Mouse (Mus musculus): ENCODE data around the gene Zswim8. TPM values are rescaled to one million over a fixed set of nuclear protein-coding genes. Genes with fewer than 3 reads are reported as not detected.

Zswim8 gene
- polyA plus RNA-seq, 1 experiment from 2014 or later: 47.7 TPM

GRCm38 (mm10) chr14:20746935-20747334 is 39.6 kb downstream of the Zswim8 start:
- H3K9ac ChIP-seq (replicated peaks; ENCODE audit: low read length): no peak overlapping the region
- whole genome bisulfite sequencing: 90% methylated on average over 3 of the region's 3 CpGs
- no peak overlapping the region for H3K4me3 ChIP-seq (replicated peaks; ENCODE audit: low read depth, low read length)
- DNase-seq: no peak
- no peak for ATAC-seq (ENCODE audit: low FRiP score, low TSS enrichment)
- no peak overlapping the region for H3K4me2 ChIP-seq (ENCODE audit: low read length)
- H3K27me3 ChIP-seq (ENCODE audit: control insufficient read depth, insufficient read depth, low read length): no peaks in the 10 kb centered on the region
- H3K36me3 ChIP-seq (ENCODE audit: control insufficient read depth, insufficient read depth, low read length): peaks cover 39% of the 10 kb centered on the region
- no peak overlapping the region for H3K27ac ChIP-seq (replicated peaks; ENCODE audit: low read depth, low read length)
- H3K4me1 ChIP-seq (ENCODE audit: control insufficient read depth, insufficient read depth, low read length): no peaks in the 10 kb centered on the region
- no peaks in the 10 kb centered on the region for H3K9me3 ChIP-seq (ENCODE audit: control insufficient read depth, low read length)

- no peaks in the 10 kb centered on the region for H3K4me1 ChIP-seq (ENCODE audit: control insufficient read depth, insufficient read depth, low read length)
- no peaks in the 10 kb centered on the region for H3K9me3 ChIP-seq (ENCODE audit: control insufficient read depth, low read length)
- no peak overlapping the region for H3K4me3 ChIP-seq (replicated peaks; ENCODE audit: low read depth, low read length)
- ATAC-seq (ENCODE audit: low FRiP score, low TSS enrichment) (no peak), DNase-seq (no peak)
- H3K9ac ChIP-seq (replicated peaks; ENCODE audit: low read length): no peak overlapping the region
- WGBS: 82% methylated on average over 4 of the region's 4 CpGs
- H3K27ac ChIP-seq (replicated peaks; ENCODE audit: low read depth, low read length): no peak overlapping the region
- peaks cover 35% of the 10 kb centered on the region for H3K36me3 ChIP-seq (ENCODE audit: control insufficient read depth, insufficient read depth, low read length)
- H3K27me3 ChIP-seq (ENCODE audit: control insufficient read depth, insufficient read depth, low read length): no peaks in the 10 kb centered on the region
- no peak overlapping the region for H3K4me2 ChIP-seq (ENCODE audit: low read length)
These were observed 41.0 kb downstream of the Zswim8 start for GRCm38 (mm10) chr14:20748388-20748787.

GRCm38 (mm10) chr14:20749494-20750051 is 42.2 kb downstream of the Zswim8 start:
- Histone ChIP-seq H3K27ac (replicated peaks; ENCODE audit: low read depth, low read length) (no peak overlapping the region), H3K4me2 (ENCODE audit: low read length) (no peak overlapping the region), H3K4me3 (replicated peaks; ENCODE audit: low read depth, low read length) (no peak overlapping the region), H3K9ac (replicated peaks; ENCODE audit: low read length) (no peak overlapping the region), H3K4me1 (ENCODE audit: control insufficient read depth, insufficient read depth, low read length) (no peaks in the 10 kb centered on the region), H3K9me3 (ENCODE audit: control insufficient read depth, low read length) (no peaks in the 10 kb centered on the region), H3K36me3 (ENCODE audit: control insufficient read depth, insufficient read depth, low read length) (peaks cover 27% of the 10 kb centered on the region), H3K27me3 (ENCODE audit: control insufficient read depth, insufficient read depth, low read length) (no peaks in the 10 kb centered on the region)
- ATAC-seq (ENCODE audit: low FRiP score, low TSS enrichment): no peak
- DNase-seq: no peak
- WGBS: 86% methylated on average over 4 of the region's 4 CpGs

- ATAC-seq (ENCODE audit: low FRiP score, low TSS enrichment): no peak
These were observed 43.2 kb downstream of the Zswim8 start for GRCm38 (mm10) chr14:20750503-20750902.

GRCm38 (mm10) chr14:20753792-20754191 is 46.4 kb downstream of the Zswim8 start:
- no peak overlapping the region for H3K4me3 ChIP-seq (replicated peaks; ENCODE audit: low read depth, low read length)
- no peaks in the 10 kb centered on the region for H3K9me3 ChIP-seq (ENCODE audit: control insufficient read depth, low read length)
- H3K4me1 ChIP-seq (ENCODE audit: control insufficient read depth, insufficient read depth, low read length): no peaks in the 10 kb centered on the region
- H3K4me2 ChIP-seq (ENCODE audit: low read length): no peak overlapping the region
- no peak overlapping the region for H3K27ac ChIP-seq (replicated peaks; ENCODE audit: low read depth, low read length)
- no peaks in the 10 kb centered on the region for H3K27me3 ChIP-seq (ENCODE audit: control insufficient read depth, insufficient read depth, low read length)
- DNase-seq (no peak), ATAC-seq (ENCODE audit: low FRiP score, low TSS enrichment) (no peak)
- no peak overlapping the region for H3K9ac ChIP-seq (replicated peaks; ENCODE audit: low read length)
- WGBS: 85% methylated on average over 3 of the region's 3 CpGs
- H3K36me3 ChIP-seq (ENCODE audit: control insufficient read depth, insufficient read depth, low read length): peaks cover 48% of the 10 kb centered on the region

More at GRCm38 (mm10) chr14:20750503-20750902, 43.2 kb downstream of the Zswim8 start:
- WGBS: 94% methylated on average over 5 of the region's 5 CpGs
- H3K36me3 ChIP-seq (ENCODE audit: control insufficient read depth, insufficient read depth, low read length): peaks cover 29% of the 10 kb centered on the region
- no peaks in the 10 kb centered on the region for H3K4me1 ChIP-seq (ENCODE audit: control insufficient read depth, insufficient read depth, low read length)
- H3K4me2 ChIP-seq (ENCODE audit: low read length): no peak overlapping the region
- H3K9ac ChIP-seq (replicated peaks; ENCODE audit: low read length): no peak overlapping the region
- H3K9me3 ChIP-seq (ENCODE audit: control insufficient read depth, low read length): no peaks in the 10 kb centered on the region
- no peak overlapping the region for H3K4me3 ChIP-seq (replicated peaks; ENCODE audit: low read depth, low read length)
- no peak for DNase-seq
- H3K27me3 ChIP-seq (ENCODE audit: control insufficient read depth, insufficient read depth, low read length): no peaks in the 10 kb centered on the region
- H3K27ac ChIP-seq (replicated peaks; ENCODE audit: low read depth, low read length): no peak overlapping the region

- Histone ChIP-seq H3K36me3 (ENCODE audit: control insufficient read depth, insufficient read depth, low read length) (peaks cover 80% of the 10 kb centered on the region), H3K27ac (replicated peaks; ENCODE audit: low read depth, low read length) (no peak overlapping the region), H3K27me3 (ENCODE audit: control insufficient read depth, insufficient read depth, low read length) (no peaks in the 10 kb centered on the region), H3K4me3 (replicated peaks; ENCODE audit: low read depth, low read length) (no peak overlapping the region), H3K9ac (replicated peaks; ENCODE audit: low read length) (no peak overlapping the region), H3K4me2 (ENCODE audit: low read length) (no peak overlapping the region), H3K9me3 (ENCODE audit: control insufficient read depth, low read length) (no peaks in the 10 kb centered on the region), H3K4me1 (ENCODE audit: control insufficient read depth, insufficient read depth, low read length) (no peaks in the 10 kb centered on the region)
- ATAC-seq (ENCODE audit: low FRiP score, low TSS enrichment): no peak
- DNase-seq: no peak
- WGBS: 93% methylated on average over 22 of the region's 22 CpGs
These were observed 50.1 kb downstream of the Zswim8 start for GRCm38 (mm10) chr14:20757370-20757907.

GRCm38 (mm10) chr14:20758768-20759435 is 51.5 kb downstream of the Zswim8 start:
- DNase-seq (no peak), ATAC-seq (ENCODE audit: low FRiP score, low TSS enrichment) (no peak)
- Histone ChIP-seq H3K9me3 (ENCODE audit: control insufficient read depth, low read length) (no peaks in the 10 kb centered on the region), H3K36me3 (ENCODE audit: control insufficient read depth, insufficient read depth, low read length) (peaks cover 91% of the 10 kb centered on the region), H3K4me1 (ENCODE audit: control insufficient read depth, insufficient read depth, low read length) (no peaks in the 10 kb centered on the region), H3K27ac (replicated peaks; ENCODE audit: low read depth, low read length) (no peak overlapping the region), H3K27me3 (ENCODE audit: control insufficient read depth, insufficient read depth, low read length) (no peaks in the 10 kb centered on the region), H3K9ac (replicated peaks; ENCODE audit: low read length) (no peak overlapping the region), H3K4me3 (replicated peaks; ENCODE audit: low read depth, low read length) (no peak overlapping the region), H3K4me2 (ENCODE audit: low read length) (no peak overlapping the region)
- WGBS: 87% methylated on average over 8 of the region's 8 CpGs

GRCm38 (mm10) chr14:20764942-20765341 is 57.6 kb downstream of the Zswim8 start:
- H3K27ac ChIP-seq (replicated peaks; ENCODE audit: low read depth, low read length): no peak overlapping the region
- 91% methylated on average over 5 of the region's 5 CpGs for WGBS
- no peak for DNase-seq
- no peak for ATAC-seq (ENCODE audit: low FRiP score, low TSS enrichment)
- no peak overlapping the region for H3K4me3 ChIP-seq (replicated peaks; ENCODE audit: low read depth, low read length)
- H3K36me3 ChIP-seq (ENCODE audit: control insufficient read depth, insufficient read depth, low read length): peaks cover 69% of the 10 kb centered on the region
- H3K9ac ChIP-seq (replicated peaks; ENCODE audit: low read length): no peak overlapping the region
- no peaks in the 10 kb centered on the region for H3K9me3 ChIP-seq (ENCODE audit: control insufficient read depth, low read length)
- H3K27me3 ChIP-seq (ENCODE audit: control insufficient read depth, insufficient read depth, low read length): no peaks in the 10 kb centered on the region
- H3K4me2 ChIP-seq (ENCODE audit: low read length): no peak overlapping the region
- no peaks in the 10 kb centered on the region for H3K4me1 ChIP-seq (ENCODE audit: control insufficient read depth, insufficient read depth, low read length)
